Comparison of ENCODE assay signal across 29 mouse cellular contexts in the genomic region with DNA sequence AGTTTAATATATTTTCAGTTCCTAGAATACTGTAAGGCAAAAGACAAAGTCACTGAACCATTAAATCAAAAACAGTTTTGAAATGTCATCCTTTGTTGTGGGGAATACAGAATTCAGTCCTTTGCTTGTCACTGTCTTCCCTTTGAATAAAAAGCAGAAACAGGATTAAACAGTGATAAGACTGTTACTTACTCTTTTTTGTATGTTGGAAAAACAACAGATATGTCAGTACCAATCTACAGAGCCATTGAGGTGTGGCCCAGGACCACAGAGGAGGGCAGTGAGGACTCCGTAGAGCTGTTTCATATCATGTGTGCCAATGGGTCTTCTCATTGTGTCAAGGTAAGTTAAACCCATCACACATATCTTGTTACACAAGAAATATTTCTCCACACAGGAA. TPM values are rescaled to one million over a fixed set of nuclear protein-coding genes. Genes with fewer than 3 reads are reported as not detected.
A peak's percentile ranks its signal among the peaks of the same experiment; 100 is the strongest.
DNase-seq lines count a peak whose midpoint lies in the region; ATAC-seq and TF ChIP-seq lines count a peak whose summit lies in the region.
"Had no signal": no experiment of that assay in that cellular context is flagged by ENCODE, and none has a peak within 500 bp of the region (broad histone marks: within the 10 kb centered on the region; RNA-seq: fewer than 3 reads in every experiment).

No protein-coding gene starts in this region.

- H3K36me3 ChIP-seq in liver, embryonic 12.5 days: no peaks in the 10 kb centered on the region
- H3K36me3 ChIP-seq in liver, postnatal 0 days (replicated peaks; ENCODE audit: insufficient read depth, low read length): no peaks in the 10 kb centered on the region
- H3K36me3 ChIP-seq: embryonic facial prominence, embryonic 12.5 days; embryonic facial prominence, embryonic 15.5 days; G1E; heart, embryonic 12.5 days; heart, embryonic 15.5 days; hindbrain, embryonic 10.5 days; hindbrain, embryonic 13.5 days had no signal

- peak; percentile 38; the same call in 1 of the 2 replicates for ATAC-seq in liver, embryonic 12.5 days
- no peak for ATAC-seq in liver, postnatal 0 days
- ATAC-seq in common myeloid progenitor, adult 5-6 weeks (replicated peaks; ENCODE audit: low read depth, poor library complexity, severe bottlenecking): 0 out of 2 replicates have a peak, but pooled peaks have one; percentile 11
- ATAC-seq: forebrain, embryonic 14.5 days; forebrain, postnatal 0 days; hindbrain, embryonic 16.5 days; Patski had no signal

- 26% methylated on average over 1 of the region's 1 CpGs for WGBS in liver, embryonic 12.5 days (ENCODE audit: insufficient replicate concordance)
- 43% methylated on average over 1 of the region's 1 CpGs for WGBS in liver, postnatal 0 days (ENCODE audit: insufficient replicate concordance)

- H3K4me1 ChIP-seq in liver, embryonic 12.5 days: peaks cover 61% of the 10 kb centered on the region
- H3K4me1 ChIP-seq in liver, postnatal 0 days (ENCODE audit: insufficient read depth): no peaks in the 10 kb centered on the region
- H3K4me1 ChIP-seq: embryonic facial prominence, embryonic 12.5 days; embryonic facial prominence, embryonic 15.5 days; heart, embryonic 12.5 days; heart, embryonic 15.5 days; hindbrain, embryonic 13.5 days had no signal

- no peaks in the 10 kb centered on the region for H3K9me3 ChIP-seq in liver, embryonic 12.5 days (replicated peaks)
- no peaks in the 10 kb centered on the region for H3K9me3 ChIP-seq in liver, postnatal 0 days (ENCODE audit: low read length)
- H3K9me3 ChIP-seq: embryonic facial prominence, embryonic 12.5 days; embryonic facial prominence, embryonic 15.5 days; G1E; heart, embryonic 12.5 days; heart, embryonic 15.5 days; hindbrain, embryonic 10.5 days; hindbrain, embryonic 13.5 days had no signal

- H3K27ac ChIP-seq in liver, embryonic 12.5 days: no peak overlapping the region
- no peak overlapping the region for H3K27ac ChIP-seq in liver, postnatal 0 days (ENCODE audit: low read depth)
- H3K27ac ChIP-seq: embryonic facial prominence, embryonic 12.5 days; embryonic facial prominence, embryonic 15.5 days; gastrocnemius, adult 2 months; heart, embryonic 15.5 days; hindbrain, embryonic 10.5 days; hindbrain, embryonic 13.5 days had no signal

- no peak for DNase-seq in liver, postnatal 0 days
- peak; percentile 46 for DNase-seq in naive thymus-derived CD4-positive, alpha-beta T cell, adult 2 months (ENCODE audit: low read depth)
- DNase-seq in right cerebral cortex, adult 18-20 months: no peak
- DNase-seq in yolk sac, embryonic 10.5 days (ENCODE audit: low spot score): no peak
- DNase-seq: adrenal gland, postnatal 10 days; adrenal gland, postnatal 36 days; B cell, adult 2 months; cerebellum, adult 18-20 months; cerebellum, adult 9-10 months; cerebellum, postnatal 14 days; forebrain, postnatal 0 days; gastrocnemius, adult 2 months; gastrocnemius, postnatal 14 days; heart, adult 18-20 months; heart, postnatal 10 days; heart, postnatal 36 days had no signal

- no peaks in the 10 kb centered on the region for H3K27me3 ChIP-seq in liver, embryonic 12.5 days (replicated peaks)
- H3K27me3 ChIP-seq in liver, postnatal 0 days (ENCODE audit: insufficient read depth, low read length): no peaks in the 10 kb centered on the region
- H3K27me3 ChIP-seq: CH12.LX; embryonic facial prominence, embryonic 12.5 days; embryonic facial prominence, embryonic 15.5 days; heart, embryonic 12.5 days; heart, embryonic 15.5 days; hindbrain, embryonic 13.5 days; Patski had no signal

- no peak overlapping the region for H3K4me2 ChIP-seq in liver, embryonic 12.5 days
- H3K4me2 ChIP-seq in liver, postnatal 0 days (ENCODE audit: low read depth, low read length): no peak overlapping the region
- H3K4me2 ChIP-seq: embryonic facial prominence, embryonic 12.5 days; embryonic facial prominence, embryonic 15.5 days; heart, embryonic 12.5 days; heart, embryonic 15.5 days; hindbrain, embryonic 13.5 days had no signal

- no peak overlapping the region for H3K9ac ChIP-seq in liver, embryonic 12.5 days
- no peak overlapping the region for H3K9ac ChIP-seq in liver, postnatal 0 days (replicated peaks)
- H3K9ac ChIP-seq: embryonic facial prominence, embryonic 12.5 days; embryonic facial prominence, embryonic 15.5 days; forebrain, postnatal 0 days; heart, embryonic 12.5 days; heart, embryonic 15.5 days; hindbrain, embryonic 13.5 days had no signal

- no peak overlapping the region for H3K4me3 ChIP-seq in liver, embryonic 12.5 days
- H3K4me3 ChIP-seq in liver, postnatal 0 days (ENCODE audit: low read depth, low read length): no peak overlapping the region
- H3K4me3 ChIP-seq: embryonic facial prominence, embryonic 12.5 days; embryonic facial prominence, embryonic 15.5 days; gastrocnemius, adult 2 months; heart, embryonic 12.5 days; heart, embryonic 15.5 days; hindbrain, embryonic 10.5 days; hindbrain, embryonic 13.5 days had no signal

- TF ChIP-seq EP300 in liver, postnatal 0 days (IDR thresholded peaks at IDR 0.05; ENCODE audit: low read depth): no peak

- TF ChIP-seq CTCF in liver, postnatal 0 days (IDR thresholded peaks at IDR 0.05; ENCODE audit: low read depth): no peak

RNA-seq across cellular contexts. Expression of gene Mbnl1, which starts 55.6 kb away (rescaled TPM):
- 169 and 171 TPM in 2 replicates for polyA plus RNA-seq in liver, embryonic 12.5 days (2016; fragmentation: Nextera tagmentation; extraction: Ambion mirVana)
- 61.3 and 73.3 TPM in 2 replicates for polyA plus RNA-seq in liver, postnatal 0 days (2015; fragmentation: Nextera tagmentation; extraction: Ambion mirVana)
- 788 and 813 TPM in 2 replicates for total RNA-seq in common myeloid progenitor, adult 5-6 weeks (2017)
